Mouse (Mus musculus) G1E (cell line): ENCODE data around the gene Ift43.

ENCODE experiments used
- CTCF ChIP-seq: IDR thresholded peaks from 2 replicates; pipeline ENCODE4 v1.5.1; 2012; ENCODE audit warnings: low read depth, low read length, inconsistent platforms, mixed read lengths
- GATA1 ChIP-seq: IDR thresholded peaks from 2 replicates; pipeline ENCODE4 v1.6.1; 2012; ENCODE audit warnings: borderline replicate concordance, low read length, inconsistent platforms, mixed read lengths
- GATA2 ChIP-seq: IDR thresholded peaks from 2 replicates; pipeline ENCODE4 v1.6.1; 2012; ENCODE audit warnings: low read depth, low read length, inconsistent platforms, borderline replicate concordance

GRCm38 (mm10) chr12:86046776-86047175 lies 35.6 kb upstream of the Ift43 start:
- no peak for TF ChIP-seq CTCF
- no peak for TF ChIP-seq GATA1
- TF ChIP-seq GATA2: no peak
